ENCODE assay signal across 20 mouse cellular contexts in the genomic region with DNA sequence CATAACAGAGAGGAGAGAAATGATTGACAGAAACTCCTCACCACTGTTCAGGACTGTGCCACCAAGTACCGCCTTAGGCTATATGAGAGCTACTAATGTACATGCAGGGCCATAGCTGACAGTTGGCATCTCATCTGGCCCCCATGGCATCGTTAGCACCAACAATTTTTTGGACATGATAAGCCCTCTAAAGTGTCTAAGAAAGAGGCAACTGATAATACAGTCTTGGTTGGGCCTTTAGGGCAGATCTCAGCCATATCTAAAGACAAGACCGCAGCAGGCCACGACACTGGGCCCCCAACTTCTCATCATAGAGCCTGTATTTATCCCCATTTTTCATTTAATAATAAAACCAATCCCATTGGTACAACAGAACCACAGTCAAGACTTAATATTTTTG.
"Had no signal": no experiment of that assay in that cellular context is flagged by ENCODE, and none has a peak within 500 bp of the region (broad histone marks: within the 10 kb centered on the region; RNA-seq: fewer than 3 reads in every experiment).

No protein-coding gene starts in this region.

- ATAC-seq: intestine, embryonic 15.5 days; midbrain, embryonic 15.5 days had no signal

- H3K4me1 ChIP-seq: intestine, embryonic 15.5 days; kidney, embryonic 15.5 days; limb, embryonic 10.5 days; midbrain, embryonic 12.5 days; midbrain, embryonic 15.5 days; neural tube, embryonic 12.5 days; neural tube, embryonic 15.5 days had no signal

- H3K36me3 ChIP-seq: intestine, embryonic 15.5 days; kidney, embryonic 15.5 days; limb, embryonic 10.5 days; limb, embryonic 13.5 days; midbrain, embryonic 12.5 days; midbrain, embryonic 15.5 days; neural tube, embryonic 12.5 days; neural tube, embryonic 15.5 days had no signal

- H3K27me3 ChIP-seq: intestine, embryonic 15.5 days; kidney, embryonic 15.5 days; limb, embryonic 13.5 days; midbrain, embryonic 12.5 days; midbrain, embryonic 15.5 days; neural tube, embryonic 12.5 days; neural tube, embryonic 15.5 days had no signal

- H3K4me3 ChIP-seq: intestine, embryonic 15.5 days; kidney, embryonic 15.5 days; limb, embryonic 10.5 days; limb, embryonic 13.5 days; midbrain, embryonic 12.5 days; midbrain, embryonic 15.5 days; neural tube, embryonic 12.5 days; neural tube, embryonic 15.5 days had no signal

- H3K4me2 ChIP-seq: intestine, embryonic 15.5 days; kidney, embryonic 15.5 days; limb, embryonic 13.5 days; lung, embryonic 14.5 days; midbrain, embryonic 12.5 days; midbrain, embryonic 15.5 days; neural tube, embryonic 12.5 days; neural tube, embryonic 15.5 days had no signal

- H3K9me3 ChIP-seq: intestine, embryonic 15.5 days; kidney, embryonic 15.5 days; limb, embryonic 10.5 days; limb, embryonic 13.5 days; midbrain, embryonic 12.5 days; midbrain, embryonic 15.5 days; neural tube, embryonic 12.5 days; neural tube, embryonic 15.5 days had no signal

- DNase-seq: kidney, adult 11 months; kidney, adult 8-10 months; kidney, postnatal 10 days; kidney, postnatal 36 days; lung, embryonic 14.5 days; lung, postnatal 10 days; lung, postnatal 36 days; right cerebral cortex, adult 18-20 months; right cerebral cortex, postnatal 14 days; right cerebral cortex, postnatal 4 days; thymus, postnatal 25 days had no signal

- H3K27ac ChIP-seq: intestine, embryonic 15.5 days; kidney, embryonic 15.5 days; limb, embryonic 10.5 days; limb, embryonic 13.5 days; midbrain, embryonic 12.5 days; midbrain, embryonic 15.5 days; neural tube, embryonic 12.5 days; neural tube, embryonic 15.5 days; stomach, postnatal 0 days had no signal

- H3K9ac ChIP-seq: intestine, embryonic 15.5 days; kidney, embryonic 15.5 days; limb, embryonic 13.5 days; lung, embryonic 14.5 days; midbrain, embryonic 12.5 days; midbrain, embryonic 15.5 days; neural tube, embryonic 12.5 days; neural tube, embryonic 15.5 days had no signal
